Mouse (Mus musculus): ENCODE data around the gene Cdc42ep3.

Gene Cdc42ep3

GRCm38 (mm10) chr17:79343334-79343946, 11.5 kb downstream of the Cdc42ep3 start:
- DNase-seq (ENCODE audit: low read depth) = no peak

- no peak for DNase-seq (ENCODE audit: low read depth)
These were observed 12.1 kb downstream of the Cdc42ep3 start for GRCm38 (mm10) chr17:79342639-79343333.

- DNase-seq (ENCODE audit: low read depth) = no peak
These were observed 12.9 kb downstream of the Cdc42ep3 start for GRCm38 (mm10) chr17:79341946-79342470.

GRCm38 (mm10) chr17:79337494-79337893, 17.4 kb downstream of the Cdc42ep3 start:
- DNase-seq (ENCODE audit: low read depth) = no peak

- no peak for DNase-seq (ENCODE audit: low read depth)
These were observed 20.2 kb downstream of the Cdc42ep3 start for GRCm38 (mm10) chr17:79334701-79335100.

DNA sequence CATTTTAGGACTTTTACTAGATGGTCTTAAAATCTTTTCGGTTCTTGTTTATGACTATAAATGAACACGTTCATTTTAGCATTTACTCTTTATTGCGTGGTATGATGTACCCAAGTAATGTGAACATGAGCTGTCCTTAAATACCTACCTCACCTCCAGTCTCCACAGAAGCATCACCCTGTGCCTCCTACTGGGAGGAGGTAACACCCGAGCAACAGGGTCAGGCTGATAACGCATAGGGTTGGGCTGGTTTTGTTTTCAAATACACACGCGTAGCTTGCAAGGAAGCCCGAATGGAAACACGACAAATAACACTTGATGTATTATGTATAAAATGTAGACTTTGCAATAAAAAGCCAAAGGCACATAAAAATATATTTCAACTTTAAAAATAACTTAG, 21.2 kb downstream of the Cdc42ep3 start:
- no peak for DNase-seq (ENCODE audit: low read depth)

DNA sequence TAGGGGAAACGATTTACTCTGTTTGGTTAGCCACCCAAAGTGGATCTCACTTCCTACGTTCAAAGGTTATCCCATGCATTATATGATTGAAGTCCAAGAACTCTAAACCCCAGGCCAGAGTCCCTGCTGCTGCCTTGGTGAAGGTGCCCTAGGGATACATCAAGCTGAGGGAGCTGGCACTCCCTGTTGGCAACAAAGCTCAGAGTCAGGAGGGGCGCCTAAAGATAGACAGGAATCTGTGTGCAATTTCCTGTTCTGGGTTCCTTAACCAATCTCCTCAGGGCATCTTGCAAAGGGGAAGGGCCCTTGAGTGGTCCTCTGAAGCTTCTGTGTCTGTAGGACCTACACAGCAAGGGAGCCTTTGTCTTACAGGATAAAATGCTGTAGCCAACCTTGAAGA, 22.0 kb downstream of the Cdc42ep3 start:
- DNase-seq (ENCODE audit: low read depth) = no peak

GRCm38 (mm10) chr17:79330397-79330796, 24.5 kb downstream of the Cdc42ep3 start:
- DNase-seq (ENCODE audit: low read depth) = no peak

- no peak for DNase-seq (ENCODE audit: low read depth)
These were observed 28.0 kb downstream of the Cdc42ep3 start for GRCm38 (mm10) chr17:79326868-79327376.

- no peak for DNase-seq (ENCODE audit: low read depth)
These were observed 37.7 kb downstream of the Cdc42ep3 start for GRCm38 (mm10) chr17:79317085-79317751.

DNA sequence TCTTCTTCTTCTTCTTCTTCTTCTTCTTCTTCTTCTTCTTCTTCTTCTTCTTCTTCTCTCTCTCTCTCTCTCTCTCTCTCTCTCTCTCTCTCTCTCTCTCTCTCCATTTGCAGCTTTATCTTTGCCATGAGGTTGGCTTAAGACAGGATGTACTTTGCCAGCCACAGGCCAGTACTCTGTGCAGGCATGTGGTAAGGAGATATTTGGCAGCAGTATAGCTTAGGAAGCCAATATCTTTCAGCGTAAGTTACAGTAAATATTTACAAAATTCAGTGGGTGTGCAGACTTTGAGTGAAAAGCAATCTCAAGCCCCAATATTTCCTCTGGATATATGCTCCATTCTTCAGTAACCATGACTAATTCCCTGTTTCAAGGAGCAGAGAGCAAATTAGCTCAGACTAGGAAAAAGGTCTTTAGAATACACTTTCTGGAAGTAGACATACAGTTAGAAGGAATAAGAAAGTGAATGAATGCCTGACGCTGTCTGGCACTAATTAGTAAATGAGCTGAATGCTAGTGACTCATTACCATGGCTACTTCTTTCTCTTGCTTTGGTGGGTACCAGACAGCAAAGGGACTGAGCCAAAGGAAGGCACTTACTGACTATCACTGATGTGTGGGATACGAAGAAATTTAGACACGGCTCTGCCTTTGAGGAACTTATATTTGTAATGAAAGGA, 39.3 kb downstream of the Cdc42ep3 start:
- DNase-seq (ENCODE audit: low read depth) = no peak

DNA sequence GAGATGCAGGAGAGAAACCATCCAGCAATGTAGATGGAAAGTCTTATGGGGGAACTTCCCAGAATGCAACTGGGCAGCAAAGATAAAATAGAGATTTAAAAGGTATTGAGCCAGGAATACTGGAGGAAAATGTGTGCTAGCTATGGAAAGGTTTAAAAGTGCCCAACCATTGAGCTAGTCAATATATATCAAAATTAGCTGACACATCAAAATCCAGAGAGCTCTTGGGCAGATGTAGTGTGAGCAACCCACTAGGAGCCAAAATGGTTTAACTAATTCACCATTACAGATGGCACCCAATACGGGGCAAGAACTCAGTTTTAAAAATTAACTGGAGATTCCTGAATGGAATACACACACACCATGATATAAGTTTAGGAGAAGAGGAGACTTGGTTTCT, 44.4 kb downstream of the Cdc42ep3 start:
- DNase-seq (ENCODE audit: low read depth) = no peak

DNA sequence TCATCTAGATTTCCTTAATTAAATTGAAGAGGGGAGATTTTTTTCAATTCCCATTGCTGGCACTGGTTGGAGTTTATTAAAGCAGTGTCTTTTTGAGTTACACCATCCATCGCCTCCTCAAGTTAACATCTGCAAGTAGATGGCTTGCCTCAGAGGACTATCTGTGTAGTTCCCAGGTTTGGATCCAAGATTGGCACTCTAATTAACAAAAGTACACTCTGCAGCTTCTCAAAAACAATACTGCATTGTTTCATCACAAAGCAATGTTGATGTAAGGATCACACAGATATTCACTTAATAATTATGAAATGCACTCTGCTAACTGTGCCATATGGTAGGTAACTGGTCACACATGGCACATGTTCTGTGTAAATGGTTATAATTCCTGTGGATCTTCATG, 45.4 kb downstream of the Cdc42ep3 start:
- no peak for DNase-seq (ENCODE audit: low read depth)

DNA sequence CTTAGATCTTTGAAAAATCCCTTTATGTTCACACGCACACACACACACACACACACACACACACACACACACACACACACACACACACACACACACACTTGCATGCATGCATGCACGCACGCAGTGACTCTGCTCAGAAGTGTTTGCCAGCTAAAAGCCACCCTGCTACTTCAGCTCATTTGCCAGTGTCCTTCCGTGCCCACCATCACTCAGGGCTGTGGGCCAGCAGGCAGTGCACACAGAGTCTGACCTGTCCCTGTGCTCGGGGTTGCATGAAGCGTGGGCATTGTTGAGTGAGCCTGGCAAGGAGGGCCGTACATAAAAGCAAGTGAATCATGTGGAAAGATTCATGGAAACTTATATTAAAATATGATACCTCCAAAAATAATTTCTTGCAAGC, 49.2 kb downstream of the Cdc42ep3 start:
- no peak for DNase-seq (ENCODE audit: low read depth)

GRCm38 (mm10) chr17:79303744-79304497, 51.0 kb downstream of the Cdc42ep3 start:
- DNase-seq (ENCODE audit: low read depth) = no peak

DNA sequence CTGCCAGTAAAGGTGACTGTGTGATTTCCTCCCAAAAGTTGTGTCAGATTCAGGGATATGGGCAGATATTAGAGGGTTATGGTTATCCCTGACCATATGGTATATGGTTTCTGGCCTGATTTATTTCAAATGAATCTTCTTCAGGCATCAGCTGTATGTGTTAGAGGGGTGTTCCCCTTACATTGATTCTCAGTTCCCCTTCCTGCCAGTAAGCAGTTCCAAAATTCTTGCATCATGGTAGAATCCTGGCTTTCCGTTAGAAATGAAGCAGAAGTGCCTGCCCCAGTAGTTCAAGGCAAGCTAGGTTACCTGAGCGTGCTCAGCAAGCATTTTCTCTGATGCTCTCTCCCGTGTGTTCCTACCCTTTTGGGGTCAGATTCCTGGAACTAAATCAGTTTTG, 51.7 kb downstream of the Cdc42ep3 start:
- DNase-seq (ENCODE audit: low read depth) = no peak

DNA sequence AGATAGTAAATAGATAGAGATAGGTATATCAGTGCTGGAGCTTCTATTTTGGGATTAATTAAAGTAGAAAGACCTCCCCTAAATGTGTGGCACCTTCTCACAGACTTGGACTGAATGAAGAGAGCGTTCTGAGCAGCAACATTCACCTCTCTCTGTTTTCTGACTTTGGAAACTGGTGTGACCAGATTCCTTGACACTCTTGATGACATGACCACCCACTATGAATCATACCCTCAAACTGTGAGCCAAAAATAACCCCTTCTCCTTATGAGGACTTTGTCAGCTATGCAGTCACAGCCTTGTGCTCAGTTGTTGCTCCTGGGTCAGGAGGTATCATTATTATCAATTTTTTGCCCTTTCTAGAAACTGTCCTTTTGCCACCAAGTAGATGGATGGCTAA, 55.0 kb downstream of the Cdc42ep3 start:
- no peak for DNase-seq (ENCODE audit: low read depth)

GRCm38 (mm10) chr17:79298968-79299367, 55.9 kb downstream of the Cdc42ep3 start:
- no peak for DNase-seq (ENCODE audit: low read depth)

- no peak for DNase-seq (ENCODE audit: low read depth)
These were observed 59.0 kb downstream of the Cdc42ep3 start for GRCm38 (mm10) chr17:79295926-79296325.

DNA sequence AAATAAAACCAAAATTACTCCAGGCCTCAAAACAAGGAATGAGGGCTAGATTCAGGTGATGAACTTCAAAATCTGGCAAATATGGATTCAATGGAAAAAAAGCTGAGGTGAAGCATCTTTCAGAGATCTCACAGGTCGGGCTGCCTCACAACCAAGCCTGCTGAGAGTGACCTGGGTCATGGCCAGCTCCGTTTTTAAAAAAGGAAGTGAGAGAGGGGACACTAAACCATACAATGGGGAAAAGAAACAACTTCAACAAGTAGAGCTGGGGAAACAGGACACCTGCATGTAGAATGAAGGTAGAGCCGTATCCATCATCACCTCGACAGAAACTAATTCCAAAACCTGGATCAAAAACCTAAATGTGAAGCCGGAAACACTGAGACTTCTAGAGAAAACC, 63.2 kb downstream of the Cdc42ep3 start:
- DNase-seq (ENCODE audit: low read depth) = no peak

- no peak for DNase-seq (ENCODE audit: low read depth)
These were observed 64.2 kb downstream of the Cdc42ep3 start for GRCm38 (mm10) chr17:79290697-79291096.

DNA sequence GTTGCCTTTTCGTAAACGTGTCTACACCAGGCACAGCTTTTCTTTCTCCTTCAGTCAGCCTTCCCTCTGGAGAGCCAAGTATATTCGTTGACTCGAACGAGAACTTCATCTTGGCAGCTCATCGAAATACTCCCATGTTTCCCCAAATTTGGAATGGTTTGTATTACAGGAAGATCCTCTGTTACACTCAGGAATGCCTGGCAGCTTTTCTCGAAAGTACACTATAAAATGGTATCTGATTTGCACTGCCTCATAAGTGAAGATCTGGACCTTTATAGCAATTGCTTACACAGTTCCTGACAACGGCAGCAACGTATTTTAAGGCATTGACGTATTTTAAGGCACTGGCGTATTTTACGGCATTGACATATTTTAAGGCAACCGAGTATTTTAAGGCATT, 67.6 kb downstream of the Cdc42ep3 start:
- no peak for DNase-seq (ENCODE audit: low read depth)

Measured in naive thymus-derived CD4-positive, alpha-beta T cell, adult 2 months (primary cell).